Mouse (Mus musculus) bone marrow, adult 2 months (tissue): Measurements from ENCODE around the gene Il1f5. TPM values are rescaled to one million over a fixed set of nuclear protein-coding genes. Genes with fewer than 3 reads are reported as not detected.

Experiments used
- H3K27ac ChIP-seq: fragments of 200-500 bp; 2 replicates; pipeline ENCODE4 v1.5.1; 2012; ENCODE audit warnings: low read depth, mild to moderate bottlenecking, control low read depth, inconsistent platforms, low read length; ENCODE audit not compliant: control insufficient read depth, poor library complexity, insufficient read depth
- H3K4me1 ChIP-seq: fragments of 200-500 bp; 2 replicates; pipeline ENCODE4 v1.6.1; 2011; ENCODE audit warnings: low read length; ENCODE audit not compliant: control insufficient read depth, insufficient read depth
- H3K4me3 ChIP-seq: fragments of 200-500 bp; replicated peaks from 2 replicates; pipeline ENCODE3; 2011; ENCODE audit warnings: mild to moderate bottlenecking, low read depth, low read length, control low read depth; ENCODE audit not compliant: control insufficient read depth
- CTCF ChIP-seq: fragments of 200-500 bp; IDR thresholded peaks from 2 replicates; pipeline ENCODE4 v1.5.1; 2011; ENCODE audit warnings: low read length, control low read depth; ENCODE audit not compliant: control insufficient read depth, insufficient read depth
- POLR2A ChIP-seq: fragments of 200-500 bp; IDR thresholded peaks from 2 replicates; pipeline ENCODE4 v1.6.1; 2011; ENCODE audit warnings: low read depth, mild to moderate bottlenecking, control low read depth, low read length, borderline replicate concordance; ENCODE audit not compliant: control insufficient read depth
- WGBS: fragments of 180-500 bp; shearing (Covaris S2); methylation state at CpG from one replicate; pipeline ENCODE4 v1.1.7; 2018; 5-methylcytosine and 5-hydroxymethylcytosine counted together
- polyA plus RNA-seq: library from polyadenylated mRNA; stranded (reverse); fragments of >200 nt; gene quantifications from 2 replicates; pipeline ENCODE4 v1.2.4, GENCODE M21; 2011; ENCODE audit warnings: low replicate concordance; ENCODE audit not compliant: missing spikeins, insufficient read depth, insufficient read length

Gene Il1f5
- polyA plus RNA-seq, 1 experiment: not detected

DNA sequence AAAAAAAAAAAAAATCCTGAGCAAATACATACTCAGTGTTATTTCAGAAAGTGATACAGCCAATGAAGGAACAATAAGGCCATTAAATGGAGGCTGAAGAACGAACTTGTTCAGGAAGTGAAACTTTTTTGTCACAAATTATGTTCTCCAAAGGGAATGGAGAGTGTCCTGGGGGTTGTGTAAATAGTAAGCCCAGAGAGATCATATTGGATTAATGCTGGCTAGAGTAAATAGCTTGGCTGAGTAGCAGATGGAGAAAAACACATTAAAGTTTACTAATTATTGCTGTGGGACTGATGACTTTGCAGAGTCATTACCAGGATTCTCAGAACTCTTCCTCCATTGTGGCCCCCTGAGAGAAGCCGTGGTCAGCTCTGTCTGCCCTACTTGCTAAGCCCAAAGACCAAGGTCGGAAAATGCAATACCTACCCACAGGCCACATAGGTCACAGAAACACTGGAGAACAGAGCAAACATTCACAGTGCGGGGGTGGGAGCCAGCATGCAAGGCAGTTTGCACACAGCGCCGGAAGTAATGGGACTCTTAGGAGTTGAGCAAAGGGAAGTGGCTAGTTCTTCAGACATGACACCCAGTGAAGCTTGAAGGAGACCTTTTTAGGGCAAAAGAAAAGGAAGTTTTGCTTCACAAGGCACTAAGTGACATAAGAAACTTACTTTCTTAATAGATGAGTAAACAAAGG, 34.7 kb downstream of the Il1f5 start:
- Histone ChIP-seq H3K4me3 (no peak overlapping the region), H3K27ac (peak overlapping the region; percentile 78), H3K4me1 (peaks cover 3% of the 10 kb centered on the region; the same call in 1 of the 2 replicates)
- TF ChIP-seq CTCF: no peak
- TF ChIP-seq POLR2A: no peak
- 11% methylated on average over 6 of the region's 6 CpGs for WGBS

- TF ChIP-seq POLR2A (no peak), CTCF (no peak)
Observed at GRCm38 (mm10) chr2:24316919-24317318, 40.2 kb downstream of the Il1f5 start.

DNA sequence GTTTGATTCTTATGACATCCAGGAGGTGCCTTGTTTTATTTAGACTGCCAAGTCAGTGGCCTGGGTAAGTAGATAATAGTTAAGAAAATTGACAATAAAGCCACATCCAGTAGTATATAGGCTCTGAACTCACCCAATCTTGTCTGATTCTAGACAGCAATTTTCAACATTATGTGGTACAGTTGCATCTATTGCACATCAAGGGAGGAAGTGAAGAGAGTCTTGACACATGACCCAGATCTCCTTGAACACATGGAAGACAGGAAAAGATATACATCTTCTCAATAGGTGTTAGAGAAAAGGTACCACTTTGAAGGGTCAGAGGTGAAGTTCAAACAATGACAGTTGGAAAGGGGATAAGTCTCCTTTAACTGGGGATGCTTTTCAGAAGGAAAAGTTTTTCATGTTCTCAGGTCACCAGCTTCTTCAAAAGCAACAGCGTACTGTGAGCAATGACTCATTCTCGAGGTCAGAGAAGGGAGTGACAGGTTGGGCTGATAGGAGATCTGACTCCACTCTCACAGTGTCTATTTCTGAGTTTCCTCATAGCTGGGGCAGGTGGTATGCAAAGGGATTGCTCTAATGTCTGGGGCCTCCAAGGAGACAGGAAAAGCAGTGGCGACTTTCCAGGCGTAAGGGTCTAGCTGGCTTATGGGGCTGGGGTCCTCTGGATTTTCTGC, 41.3 kb downstream of the Il1f5 start:
- TF ChIP-seq POLR2A (no peak), CTCF (no peak)
- Histone ChIP-seq H3K4me1 (no peaks in the 10 kb centered on the region; the same call in 1 of the 2 replicates), H3K27ac (peak overlapping the region; percentile 64), H3K4me3 (no peak overlapping the region)
- WGBS: 36% methylated on average over 4 of the region's 4 CpGs

More at GRCm38 (mm10) chr2:24316919-24317318, 40.2 kb downstream of the Il1f5 start:
- Histone ChIP-seq H3K4me1 (no peaks in the 10 kb centered on the region; the same call in 1 of the 2 replicates), H3K27ac (no peak overlapping the region), H3K4me3 (no peak overlapping the region)
- 57% methylated on average over 1 of the region's 1 CpGs for WGBS

Other genes starting within 250 kb of the Il1f5 start
- 2.4 and 3.3 TPM in 2 replicates for gene Hnmt, start 227.6 kb upstream of the Il1f5 start, polyA plus RNA-seq
- not detected in 2 replicates for gene Tbpl2, start 180.4 kb upstream of the Il1f5 start, polyA plus RNA-seq
- not detected in 2 replicates for gene Il1f8, start 123.8 kb upstream of the Il1f5 start, polyA plus RNA-seq
- 3.7 and 18.1 TPM in 2 replicates for gene Il1f9, start 90.5 kb upstream of the Il1f5 start, polyA plus RNA-seq
- not detected in 2 replicates for gene Il1f6, start 61.5 kb upstream of the Il1f5 start, polyA plus RNA-seq
- not detected in 2 replicates for gene Il1f10, start 14.2 kb downstream of the Il1f5 start, polyA plus RNA-seq
- gene Il1rn, start 59.9 kb downstream of the Il1f5 start, polyA plus RNA-seq: 5.5 and 21.4 TPM in 2 replicates
- gene Psd4, start 90.6 kb downstream of the Il1f5 start, polyA plus RNA-seq: 20.3 and 32.2 TPM in 2 replicates
- gene Pax8, start 198.6 kb downstream of the Il1f5 start, polyA plus RNA-seq: 0.32 and 1.6 TPM in 2 replicates